Mouse (Mus musculus) C2C12 (cell line): Measurements from ENCODE around the gene Iqsec1.

Experiments
- CEBPB ChIP-seq: IDR thresholded peaks from one replicate; pipeline ENCODE4 v1.6.1; 2011; ENCODE audit warnings: low read depth, mild to moderate bottlenecking, control low read depth, moderate library complexity
- CTCF ChIP-seq: IDR thresholded peaks from one replicate; pipeline ENCODE4 v1.5.1; 2011; ENCODE audit not compliant: control insufficient read depth, insufficient read depth, insufficient read length
- FOSL1 ChIP-seq: IDR thresholded peaks from one replicate; pipeline ENCODE4 v1.8.0; 2011; ENCODE audit warnings: mild to moderate bottlenecking, low read length; ENCODE audit not compliant: poor library complexity, insufficient read depth, severe bottlenecking
- MAX ChIP-seq: IDR thresholded peaks from one replicate; pipeline ENCODE4 v1.6.1; 2011; ENCODE audit warnings: mild to moderate bottlenecking, control low read depth
- MYOD1 ChIP-seq: IDR thresholded peaks from one replicate; pipeline ENCODE4 v1.6.1; 2011; ENCODE audit warnings: low read depth; ENCODE audit not compliant: control insufficient read depth, insufficient read length
- MYOG ChIP-seq: IDR thresholded peaks from one replicate; pipeline ENCODE4 v1.6.1; 2011; ENCODE audit not compliant: control insufficient read depth, insufficient read length; ENCODE audit errors: extremely low read depth
- USF1 ChIP-seq: IDR thresholded peaks from one replicate; pipeline ENCODE4 v1.6.1; 2011; ENCODE audit warnings: low read depth, mild to moderate bottlenecking, control low read depth, moderate library complexity

GRCm38 (mm10) chr6:90950936-90951335 is 37.5 kb downstream of the Iqsec1 start:
- TF ChIP-seq USF1 (no peak), CTCF (no peak), CEBPB (no peak), MAX (no peak), MYOD1 (no peak), FOSL1 (no peak), MYOG (no peak)
